Mouse (Mus musculus) layer of hippocampus, postnatal 10 days (tissue): ENCODE measurements at regions not wholly inside any gene's neighbourhood (a gene's known extent, or its start where the extent isn't known, plus 50 kb on each side); places are given as distances from the start of the nearest gene placed in this dataset.

Experiments
- DNase-seq, 2 experiments: peaks; one replicate each; pipeline ENCODE4 v3.0.0; 2021; ENCODE audit warnings: low spot score in 2 of 2

DNA sequence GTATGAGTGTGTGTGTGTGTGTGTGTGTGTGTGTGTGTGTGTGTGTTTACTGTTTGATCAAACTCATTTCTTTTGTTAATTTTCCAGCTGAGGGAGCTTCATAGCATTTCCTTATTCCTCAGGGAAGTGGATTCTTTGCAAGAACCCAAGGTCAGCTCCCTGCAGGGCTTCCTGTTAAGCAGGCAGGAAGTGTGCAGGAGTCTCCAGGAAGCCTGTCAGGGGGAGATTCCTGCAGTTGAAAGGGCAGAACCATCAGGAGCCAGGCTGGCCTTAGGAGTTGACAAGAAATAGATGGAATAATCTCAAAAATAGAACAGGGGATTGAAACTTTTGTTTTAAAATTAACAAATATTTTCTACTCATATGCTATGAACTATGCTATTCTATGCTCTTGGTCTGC is 98.8 kb upstream of the Pabpc6 start:
- DNase-seq = no peak

DNA sequence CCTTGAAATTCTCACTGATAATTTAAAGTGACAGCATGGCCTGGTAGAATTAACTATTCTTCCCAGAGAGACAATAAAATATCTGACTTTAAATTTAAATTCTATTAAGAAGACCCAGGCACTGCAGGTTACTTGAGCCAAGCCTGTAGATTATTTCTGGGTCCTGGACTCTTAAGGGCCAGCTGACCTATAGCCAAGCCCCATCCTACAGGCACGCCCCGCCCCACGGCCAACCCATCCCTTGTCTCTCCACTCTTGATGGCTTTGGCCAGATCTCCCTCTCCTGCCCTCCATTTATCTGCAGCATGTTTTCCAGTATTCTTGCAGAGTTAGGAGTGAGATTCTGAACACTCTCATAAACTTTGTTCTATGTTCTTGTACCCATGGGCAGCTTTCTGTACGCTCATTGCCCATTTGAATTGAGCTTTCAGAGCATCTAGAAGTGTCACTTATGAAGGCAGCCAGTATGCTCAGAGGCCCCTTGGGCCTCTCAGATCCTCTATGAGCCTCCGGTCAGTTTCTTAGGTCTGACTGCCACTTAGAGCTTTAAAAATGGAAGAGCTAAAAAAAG is 96.2 kb upstream of the Pabpc6 start:
- DNase-seq = peak in 1 of 2 experiments; percentile 15

DNA sequence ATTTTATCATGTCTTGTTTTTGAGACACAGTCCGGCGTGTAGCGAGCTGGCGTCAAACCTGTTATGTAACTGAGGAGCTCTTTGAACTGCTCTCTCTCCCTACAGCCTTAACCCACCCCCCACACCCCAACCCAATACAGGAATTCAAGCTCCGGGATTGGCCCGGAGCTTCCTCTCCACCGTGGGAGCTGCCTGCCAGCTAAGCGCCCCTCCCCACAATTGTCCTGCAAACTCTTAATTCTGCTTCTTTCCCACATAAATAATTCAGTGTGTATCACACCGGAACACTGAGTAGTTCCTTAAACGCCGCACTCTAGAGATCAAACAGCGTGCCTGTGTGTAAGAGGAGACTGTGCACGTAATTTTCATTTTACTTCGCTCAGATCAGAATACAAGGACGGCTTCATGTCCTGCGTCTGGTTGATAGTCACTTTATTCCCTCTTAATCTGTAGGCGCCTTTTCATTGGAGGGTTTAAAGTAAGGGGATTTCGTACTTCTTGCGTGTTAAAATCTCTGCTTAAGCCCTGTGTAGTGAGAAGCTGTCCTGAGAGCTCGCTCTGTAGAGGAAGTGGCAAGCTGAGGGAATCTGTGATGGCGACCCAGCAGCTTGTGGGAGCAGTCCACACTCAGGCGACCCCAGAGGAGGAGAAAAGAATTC is 95.3 kb upstream of the Pabpc6 start:
- DNase-seq = peak; percentile 32 to 61

DNA sequence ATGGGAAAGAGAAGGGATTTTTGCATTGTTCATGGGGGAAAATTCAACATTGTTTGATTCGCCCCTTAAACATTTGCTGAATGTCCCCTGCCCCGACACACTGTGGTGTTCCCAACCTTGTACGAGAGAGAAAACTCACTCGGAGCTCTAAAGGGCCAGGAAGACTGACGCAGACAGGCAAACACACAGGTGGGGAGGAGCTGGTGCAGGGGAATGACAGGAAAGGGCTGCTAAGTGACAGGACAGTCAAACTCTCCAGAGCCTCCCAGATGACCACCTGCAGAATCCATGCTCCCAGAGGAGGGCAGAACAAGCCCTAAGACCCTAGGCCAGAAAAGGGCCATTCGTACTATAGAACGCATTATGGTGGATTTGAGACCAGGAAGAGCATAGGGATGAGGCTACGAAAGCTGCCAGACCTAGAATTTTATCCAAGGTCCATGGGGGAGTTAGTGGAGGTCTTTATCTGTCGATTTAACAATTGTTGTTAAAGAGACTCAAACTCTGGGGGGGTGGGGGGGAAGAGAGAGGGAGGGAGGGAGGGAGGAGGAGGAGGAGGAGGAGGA is 94.6 kb upstream of the Pabpc6 start:
- peak in 1 of 2 experiments; percentile 23 for DNase-seq

DNA sequence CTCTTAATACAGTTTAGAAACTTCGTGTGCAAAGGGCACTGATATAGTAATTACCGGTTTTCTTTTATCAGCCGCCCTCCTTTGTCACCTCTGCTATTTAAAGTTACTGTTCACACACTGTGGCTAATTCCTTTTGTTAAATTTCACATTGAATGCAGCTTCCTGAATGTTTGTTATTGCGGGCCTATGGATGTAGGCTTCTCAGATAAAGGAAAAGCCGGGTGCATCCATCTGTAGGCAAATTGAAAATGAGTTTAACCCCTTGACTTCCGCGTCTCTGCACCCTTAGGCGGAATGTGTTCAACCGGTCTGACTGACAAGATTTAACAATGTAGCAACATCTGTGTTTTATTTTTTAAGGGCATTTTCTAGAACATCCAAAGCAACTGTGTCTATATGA is 93.6 kb upstream of the Pabpc6 start:
- DNase-seq = no peak

DNA sequence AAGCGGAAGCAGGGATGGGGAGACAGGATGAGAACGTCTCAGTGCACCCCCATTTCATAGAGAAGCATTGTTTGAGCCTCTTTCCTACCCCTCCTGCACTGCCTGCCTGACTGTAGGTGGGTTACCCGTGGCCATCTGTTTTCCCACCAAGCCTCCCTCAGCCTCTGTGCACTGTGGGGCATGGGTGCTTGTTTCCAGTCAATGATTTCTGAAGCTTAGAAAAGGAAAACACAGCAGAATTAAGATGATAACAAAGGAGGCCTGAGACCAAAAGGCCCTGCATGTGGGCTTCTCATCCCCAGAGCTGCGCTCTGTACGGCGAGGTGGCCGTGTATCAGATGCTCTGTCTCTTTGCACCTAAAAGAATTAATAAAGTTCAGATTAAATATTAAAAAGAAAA is 92.9 kb upstream of the Pabpc6 start:
- peak in 1 of 2 experiments; percentile 17 for DNase-seq

DNA sequence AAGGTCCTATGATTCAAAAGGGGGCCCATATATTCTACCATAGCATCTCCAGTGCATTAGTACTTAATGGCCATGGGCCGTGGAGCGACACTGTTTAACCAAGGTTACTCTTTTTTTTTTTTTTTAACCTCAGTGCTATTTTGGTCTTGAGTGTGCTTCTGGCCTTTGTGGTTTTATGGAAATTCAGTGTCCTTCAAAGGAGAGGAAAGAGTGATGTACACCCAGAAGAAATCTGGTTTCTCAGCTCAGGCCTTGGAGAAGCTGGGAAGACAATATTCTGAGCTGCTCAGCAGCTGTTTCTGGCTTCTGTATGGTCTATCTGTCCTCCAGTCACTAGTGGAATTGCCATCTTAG is 91.2 kb upstream of the Pabpc6 start:
- DNase-seq = no peak

DNA sequence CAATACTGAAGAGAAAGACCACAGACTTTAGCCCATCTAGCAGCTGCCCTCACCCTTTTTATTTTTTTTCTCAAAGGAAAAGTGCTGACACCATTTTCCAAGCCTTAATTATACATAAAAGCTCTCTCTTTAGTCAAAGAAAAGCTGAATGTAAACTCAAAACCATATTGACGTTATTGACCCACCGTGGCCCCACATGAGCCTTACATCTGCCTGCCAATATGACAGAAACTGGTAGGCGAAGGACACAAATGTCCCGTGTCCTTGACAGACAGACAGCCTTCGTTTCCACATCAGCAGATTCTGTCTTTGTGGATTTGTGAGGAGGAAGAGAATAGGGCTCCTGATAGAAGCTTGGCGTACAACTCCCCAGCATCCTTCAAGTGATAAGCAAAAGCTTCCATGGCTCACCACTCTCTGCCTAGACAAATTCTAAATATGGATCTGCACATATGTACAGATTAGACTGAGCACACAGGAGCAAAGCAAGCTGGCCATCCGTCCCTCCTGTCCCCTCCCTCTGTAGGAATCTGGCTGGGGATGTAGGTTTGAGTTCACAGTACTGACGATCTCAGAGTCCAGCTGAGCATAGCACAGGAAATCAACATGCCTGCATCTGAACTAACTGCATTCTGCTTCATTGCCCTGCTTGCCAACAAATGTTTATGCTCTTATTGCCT is 90.6 kb upstream of the Pabpc6 start:
- DNase-seq = no peak

DNA sequence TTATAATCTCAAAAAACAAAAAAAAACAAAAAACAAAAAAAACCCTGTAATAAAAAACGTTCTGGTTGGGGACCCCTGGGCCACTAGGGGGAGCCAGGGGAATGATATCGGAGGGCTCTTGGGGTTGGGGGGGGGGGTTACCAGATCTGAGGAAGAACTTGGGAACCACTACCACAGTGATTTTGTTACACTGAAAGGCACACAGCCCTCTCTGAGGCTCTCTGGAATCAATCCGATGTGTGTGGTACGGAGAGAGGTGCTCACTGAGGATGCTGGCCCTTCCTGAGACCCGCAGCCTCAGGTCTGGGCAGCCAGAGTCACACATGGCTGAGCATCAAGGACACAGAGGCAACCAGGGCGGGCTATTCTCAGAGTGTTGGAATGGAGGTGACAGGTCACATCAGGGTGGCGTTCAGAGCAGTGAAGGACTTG is 89.9 kb upstream of the Pabpc6 start:
- peak; percentile 64 to 75 for DNase-seq

DNA sequence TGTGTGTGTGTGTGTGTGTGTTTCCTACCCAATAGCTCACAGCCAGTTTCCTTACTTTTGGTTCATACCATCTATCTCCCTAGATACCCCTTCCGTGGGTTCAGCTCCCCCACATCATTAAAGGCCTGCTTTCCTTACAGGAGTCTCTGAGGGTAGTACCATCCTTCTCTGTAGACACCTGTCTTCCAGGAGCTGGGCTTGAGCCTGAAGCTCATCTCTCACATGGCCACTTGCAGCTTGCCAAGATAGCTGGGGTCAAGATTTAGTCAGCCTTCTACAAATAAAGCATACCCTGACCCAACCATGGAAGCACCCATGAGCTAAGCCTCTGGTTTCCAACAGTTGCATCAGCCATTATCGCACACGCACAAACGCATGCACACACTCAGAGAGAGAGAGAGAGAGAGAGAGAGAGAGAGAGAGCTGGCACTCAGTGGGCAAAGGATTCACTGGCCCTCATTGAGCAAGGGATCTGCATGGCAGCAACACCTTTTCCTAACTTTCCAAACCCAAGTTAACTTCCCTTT is 88.3 kb upstream of the Pabpc6 start:
- no peak for DNase-seq

DNA sequence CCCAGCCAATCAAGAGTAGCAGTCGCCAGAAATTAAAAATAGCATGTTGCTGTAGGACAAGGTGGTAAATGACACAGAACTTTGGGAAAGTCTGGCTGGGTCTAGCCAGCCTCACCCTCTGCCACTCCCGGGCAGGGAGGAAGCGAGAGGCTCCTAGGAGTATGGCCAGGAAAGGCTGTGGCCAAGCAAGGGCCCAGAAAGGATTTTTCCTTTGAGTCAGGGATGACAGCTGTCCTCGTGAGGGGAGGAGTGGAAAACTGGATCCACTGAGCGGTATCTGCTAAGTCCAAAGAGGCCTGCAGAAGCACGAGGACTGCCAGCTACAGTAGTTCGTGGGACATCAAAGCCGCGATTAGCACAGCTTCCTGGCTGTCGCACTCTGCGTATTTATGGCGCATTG is 87.2 kb upstream of the Pabpc6 start:
- peak in 1 of 2 experiments; percentile 33 for DNase-seq

DNA sequence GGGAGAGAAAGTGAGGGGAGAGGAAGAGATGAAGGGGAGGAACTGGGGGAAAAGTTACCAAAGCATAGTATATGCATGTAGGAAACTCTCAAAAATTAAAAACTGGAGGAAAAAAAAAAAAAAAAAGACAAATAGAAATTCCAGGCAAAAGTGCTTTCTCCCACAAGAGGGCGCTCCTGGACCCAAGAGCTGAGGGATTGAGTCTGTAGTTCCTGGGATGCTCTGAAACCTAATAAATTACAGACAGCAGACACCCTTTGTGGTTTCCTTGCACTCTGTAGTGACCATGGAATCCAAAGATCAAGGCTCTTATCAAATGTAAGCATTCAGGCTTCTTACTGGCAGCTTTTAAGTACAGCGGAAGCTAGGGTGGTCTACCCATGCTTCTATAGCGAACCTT is 86.7 kb upstream of the Pabpc6 start:
- peak; percentile 82 to 83 for DNase-seq

DNA sequence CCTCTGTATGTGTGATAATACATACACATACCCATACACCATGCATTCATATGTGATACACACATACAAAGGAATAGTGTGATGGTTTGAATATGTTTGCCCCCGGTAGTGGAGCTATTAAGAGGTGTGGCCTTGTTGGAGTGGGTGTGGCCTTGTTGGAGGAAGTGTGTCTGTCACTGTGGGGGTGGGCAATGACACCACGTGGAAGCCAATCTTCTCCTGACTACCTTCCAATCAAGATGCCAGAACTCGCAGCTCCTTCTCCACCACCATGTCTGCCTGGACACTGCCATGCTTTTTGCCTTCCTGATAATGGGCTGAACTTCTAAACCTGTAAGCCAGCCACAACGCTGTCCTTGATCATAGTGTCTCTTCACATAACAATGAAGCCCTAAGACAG is 86.1 kb upstream of the Pabpc6 start:
- no peak for DNase-seq

DNA sequence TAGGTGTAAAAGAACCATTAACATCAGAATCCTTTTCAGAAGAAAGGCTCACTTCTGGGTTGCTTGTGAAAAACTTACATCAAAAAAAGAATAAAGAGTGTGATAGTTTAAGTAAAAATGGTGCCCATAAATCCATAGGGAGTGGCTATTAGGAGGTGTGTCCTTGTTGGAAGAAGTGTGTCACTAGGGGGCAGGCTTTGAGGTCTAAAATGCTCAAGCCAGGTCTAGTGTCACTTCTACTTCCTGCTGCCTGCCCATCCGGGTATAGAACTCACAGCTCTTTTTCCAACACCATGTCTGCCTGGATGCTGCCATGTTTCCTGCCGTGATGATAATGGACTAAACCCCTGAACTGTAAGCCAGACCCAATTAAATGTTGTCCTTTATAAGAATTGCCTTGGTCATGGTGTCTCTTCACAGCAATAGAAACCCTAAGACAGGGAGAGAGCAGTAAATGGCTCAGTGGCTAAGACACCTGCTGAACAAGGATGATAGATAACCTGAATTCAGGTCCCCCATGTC is 85.4 kb upstream of the Pabpc6 start:
- DNase-seq = no peak

DNA sequence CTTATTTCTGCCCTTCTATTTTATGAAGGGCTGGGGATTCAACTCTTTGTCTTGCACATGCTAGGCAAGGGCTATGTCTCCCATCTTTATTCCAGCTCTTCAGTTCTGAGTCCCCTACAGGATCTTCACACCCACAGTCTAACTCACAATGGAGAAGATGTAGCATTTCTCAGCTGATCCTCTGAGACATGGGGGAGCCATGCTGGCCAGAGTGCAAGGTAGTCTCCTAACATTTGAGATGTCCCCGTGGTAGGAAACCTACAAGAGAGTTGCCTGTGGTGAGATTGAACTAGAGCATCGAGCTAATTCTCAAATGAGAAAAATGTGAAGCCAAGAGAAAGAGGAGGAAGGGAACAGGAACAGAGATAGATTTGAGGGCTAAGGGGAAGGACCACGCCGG is 83.3 kb upstream of the Pabpc6 start:
- no peak for DNase-seq

DNA sequence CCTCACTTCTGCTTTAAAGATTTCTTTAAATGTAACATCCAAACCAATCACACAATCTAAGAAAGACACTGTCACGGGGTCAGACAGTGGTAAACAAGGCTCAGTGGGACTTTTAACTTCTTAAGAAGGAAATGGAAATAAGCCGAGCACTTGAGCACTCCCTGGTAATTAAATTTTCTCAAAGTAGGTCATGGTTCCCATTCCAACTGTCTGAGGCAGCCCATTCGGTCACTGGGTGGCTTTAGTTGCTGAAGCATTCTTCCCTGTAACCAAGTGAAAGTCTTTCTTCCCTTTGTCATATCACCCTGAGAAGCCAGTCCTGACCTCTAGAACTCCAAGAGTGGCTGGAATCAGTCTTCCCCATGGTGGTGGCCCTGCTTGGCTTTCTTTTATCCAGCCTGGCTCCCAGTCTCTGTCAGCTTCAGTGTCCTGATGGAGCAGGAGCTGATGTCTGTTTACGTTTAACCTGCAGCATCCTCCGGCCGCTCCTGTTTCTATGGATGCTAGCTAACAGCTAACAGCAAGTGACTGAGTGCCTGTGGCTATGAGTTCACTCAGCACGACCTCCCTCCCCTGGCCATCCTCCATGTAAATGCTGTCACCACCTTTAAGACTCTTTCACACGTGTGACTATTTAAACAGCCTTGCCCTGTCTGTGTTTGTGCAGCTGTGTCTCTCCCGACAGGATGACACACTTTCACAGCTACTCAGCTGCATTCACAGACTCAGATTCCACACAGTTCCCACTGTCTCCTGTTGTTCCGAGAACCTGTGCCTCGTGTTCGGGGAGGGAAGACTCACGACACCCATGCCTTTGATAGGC is 82.0 kb upstream of the Pabpc6 start:
- no peak for DNase-seq

DNA sequence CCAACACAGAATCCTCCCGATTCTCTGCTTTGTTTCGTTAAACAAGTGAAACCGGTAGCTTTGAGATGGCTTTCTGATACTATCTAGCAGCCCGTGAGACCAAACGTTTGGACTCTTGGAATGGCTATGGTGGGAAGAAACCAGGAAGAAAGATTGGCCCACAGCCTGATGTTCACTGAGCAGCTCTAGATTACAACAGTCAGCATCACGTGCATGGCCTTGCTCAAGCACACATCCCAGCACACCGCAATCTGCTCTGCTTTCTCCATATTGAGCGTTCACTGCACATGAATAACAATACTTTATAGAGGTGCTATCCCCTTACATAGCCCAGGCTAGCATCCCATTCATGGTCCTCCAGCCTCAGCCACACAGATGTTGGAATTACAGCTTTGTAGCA is 80.5 kb upstream of the Pabpc6 start:
- no peak for DNase-seq

DNA sequence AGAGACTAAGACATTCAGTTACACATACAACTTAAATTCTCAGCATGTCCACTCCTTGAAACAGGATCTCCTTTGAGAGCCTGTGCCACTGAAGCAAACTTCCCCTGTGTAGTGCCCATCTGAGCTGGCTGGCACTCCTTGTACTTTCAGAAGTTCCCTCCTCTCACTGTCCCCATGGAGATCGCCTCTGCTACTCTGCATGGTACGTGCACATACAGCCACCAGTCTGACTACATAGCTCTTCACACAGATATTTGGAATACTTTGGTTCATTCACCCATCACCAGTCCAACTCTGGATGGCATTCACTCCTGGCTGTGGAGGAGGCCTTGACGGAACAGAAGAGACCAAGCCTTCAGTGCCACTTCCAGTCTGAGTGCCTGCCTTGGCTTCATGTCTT is 79.8 kb upstream of the Pabpc6 start:
- DNase-seq = no peak

DNA sequence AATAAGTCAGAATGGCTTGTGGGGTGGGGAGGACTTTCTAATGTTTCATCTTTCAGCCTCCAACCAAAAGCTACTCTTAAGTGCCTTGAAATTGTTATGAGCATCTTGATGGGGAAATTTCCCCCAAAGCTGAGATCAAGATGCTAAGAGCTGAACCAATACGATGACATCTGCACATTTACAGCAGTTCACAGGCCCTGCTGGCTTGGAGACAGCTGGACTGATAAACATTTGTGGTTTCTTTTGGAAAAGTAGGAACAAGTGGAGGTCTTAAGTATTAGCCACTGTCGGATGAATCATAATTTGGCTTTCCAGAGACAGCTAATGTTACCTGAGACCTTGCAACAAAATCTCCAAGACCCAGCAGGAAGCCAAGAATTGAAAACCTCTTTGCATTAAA is 78.4 kb upstream of the Pabpc6 start:
- DNase-seq = no peak

DNA sequence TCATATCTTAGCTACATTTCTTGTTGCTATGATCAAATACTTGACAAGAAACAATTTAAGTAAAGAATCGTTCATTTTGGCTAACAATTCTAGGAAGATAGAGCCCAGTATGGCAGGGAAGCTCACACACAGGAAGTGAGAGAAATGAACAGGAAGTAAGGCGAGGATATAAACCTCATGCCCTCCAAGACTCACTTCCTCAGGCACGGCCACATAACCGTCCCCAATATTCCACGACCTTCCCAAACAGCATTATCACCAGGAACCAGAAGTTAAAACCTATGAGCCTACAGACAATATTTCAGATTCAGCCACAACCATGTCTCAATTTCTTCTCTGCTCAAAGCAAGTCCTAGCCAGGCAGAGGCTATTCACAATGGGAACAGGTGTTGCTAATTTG is 73.8 kb upstream of the Pabpc6 start:
- no peak for DNase-seq

DNA sequence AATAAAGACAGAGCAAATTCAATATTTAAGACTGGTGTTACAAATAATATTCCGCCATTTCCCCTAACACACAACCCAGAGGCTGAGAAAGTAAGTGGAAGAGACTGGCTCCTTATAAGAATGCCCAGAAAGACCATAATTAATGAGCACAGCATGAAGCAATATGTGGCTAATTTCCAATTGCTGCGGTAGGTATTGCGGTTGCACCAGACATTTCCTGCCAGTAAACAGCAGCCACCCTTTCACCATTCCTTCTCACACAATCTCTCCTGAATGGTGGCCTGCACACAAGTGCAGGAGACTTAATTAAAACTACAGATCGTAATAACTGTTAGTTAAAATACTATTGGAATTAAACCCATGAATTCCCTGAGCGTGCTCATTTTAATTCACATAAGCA is 71.8 kb upstream of the Pabpc6 start:
- no peak for DNase-seq
